Mouse (Mus musculus): ENCODE results near the gene Capsl.

DNA sequence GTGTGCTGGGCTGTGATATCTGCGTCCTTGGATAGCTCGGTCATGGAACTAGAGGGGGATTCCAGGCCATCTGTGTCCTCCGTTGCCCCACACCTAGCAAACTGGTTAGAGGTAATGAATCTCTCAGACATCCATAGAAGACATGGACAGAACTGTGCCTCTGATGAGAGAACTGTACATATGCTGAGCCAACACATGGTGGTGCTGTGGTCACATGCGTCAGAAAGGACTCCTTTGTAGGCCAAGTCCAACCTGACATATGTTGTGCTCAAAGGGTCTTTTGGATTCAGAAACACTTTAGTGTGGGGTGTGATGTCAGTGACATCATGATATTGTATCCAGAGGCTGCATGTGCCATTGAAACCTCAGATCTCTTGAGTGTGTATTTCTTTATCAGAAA lies 19.4 kb downstream of the Capsl start:
- no peak for TF ChIP-seq USF1 (IDR thresholded peaks at IDR 0.05; ENCODE audit: low read depth)
- no peak for TF ChIP-seq MAX (IDR thresholded peaks at IDR 0.05; ENCODE audit: low read depth)
- TF ChIP-seq CEBPB (IDR thresholded peaks at IDR 0.05; ENCODE audit: insufficient read depth, poor library complexity, severe bottlenecking), result no peak
- no peak for TF ChIP-seq POLR2A (IDR thresholded peaks at IDR 0.05; ENCODE audit: insufficient read length, low read depth)
- TF ChIP-seq MYOD1 (IDR thresholded peaks at IDR 0.05; ENCODE audit: control insufficient read depth in 1 of 3, insufficient read length in 2 of 3, low read depth in 2 of 3), result no peak
- no peak for TF ChIP-seq TCF12 (IDR thresholded peaks at IDR 0.05; ENCODE audit: insufficient read depth, poor library complexity, severe bottlenecking)
- no peak for TF ChIP-seq TCF3 (IDR thresholded peaks at IDR 0.05; ENCODE audit: insufficient read length, low read depth)

Measured in myocyte (in vitro differentiated cells).